Mouse (Mus musculus): ENCODE measurements around the gene Akt3.

- no peak for TF ChIP-seq POLR2A (IDR thresholded peaks at IDR 0.05; ENCODE audit: borderline replicate concordance, control insufficient read depth, low read depth, low read length)
- TF ChIP-seq CTCF (IDR thresholded peaks at IDR 0.05; ENCODE audit: control insufficient read depth, insufficient read depth, low read length), result no peak
Observed at GRCm38 (mm10) chr1:177010041-177010440, 248.0 kb downstream of the Akt3 start.
